Mouse (Mus musculus) MEL (cell line): ENCODE data around the gene Tmem132d. TPM values are rescaled to one million over a fixed set of nuclear protein-coding genes. Genes with fewer than 3 reads are reported as not detected.

ENCODE experiments used
- DNase-seq: peaks from one replicate; pipeline ENCODE4 v3.0.0; 2011; ENCODE audit warnings: low read depth, low spot score
- H3K27ac ChIP-seq: 2 replicates; pipeline ENCODE4 v1.5.1; 2012; ENCODE audit warnings: low read depth, mild to moderate bottlenecking, control low read depth, low read length, moderate library complexity; ENCODE audit not compliant: control insufficient read depth
- H3K27me3 ChIP-seq, 2 experiments: fragments of 150-350 bp in 1 of 2; sonication (generic) in 1 of 2; 2 replicates each; pipeline ENCODE4 v1.6.1; 2012; ENCODE audit warnings: low read length in 2 of 2, mild to moderate bottlenecking in 2 of 2, improper control_type of control experiment in 1 of 2, moderate library complexity in 1 of 2; ENCODE audit not compliant: insufficient read depth in 2 of 2, control insufficient read depth in 1 of 2
- H3K36me3 ChIP-seq, 2 experiments: 2 replicates each; pipeline ENCODE4 v1.6.1; 2012 to 2014; ENCODE audit warnings: low read length in 2 of 2, improper control_type of control experiment in 1 of 2, inconsistent platforms in 1 of 2, mild to moderate bottlenecking in 1 of 2; ENCODE audit not compliant: insufficient read depth in 2 of 2, control insufficient read depth in 1 of 2
- H3K4me1 ChIP-seq, 2 experiments: fragments of 150-350 bp in 1 of 2; sonication (generic) in 1 of 2; 2 replicates each; pipeline ENCODE4 v1.6.1; 2012; ENCODE audit warnings: low read length in 2 of 2, improper control_type of control experiment in 1 of 2, mild to moderate bottlenecking in 1 of 2; ENCODE audit not compliant: insufficient read depth in 2 of 2, control insufficient read depth in 1 of 2
- H3K4me3 ChIP-seq, 2 experiments: fragments of 150-350 bp in 1 of 2; sonication (generic) in 1 of 2; 2 replicates each; pipeline ENCODE4 v1.5.1; 2012; ENCODE audit warnings: low read depth in 2 of 2, low read length in 2 of 2, mild to moderate bottlenecking in 2 of 2, moderate library complexity in 2 of 2, control low read depth in 1 of 2, improper control_type of control experiment in 1 of 2; ENCODE audit not compliant: control insufficient read depth in 1 of 2, insufficient read depth in 1 of 2
- H3K79me2 ChIP-seq: 2 replicates; pipeline ENCODE4 v1.6.1; 2012; ENCODE audit warnings: mild to moderate bottlenecking, low read length, moderate library complexity; ENCODE audit not compliant: control insufficient read depth, poor library complexity, insufficient read depth
- H3K9ac ChIP-seq: 2 replicates; pipeline ENCODE4 v1.6.1; 2012; ENCODE audit warnings: low read depth, mild to moderate bottlenecking, control low read depth, low read length, moderate library complexity; ENCODE audit not compliant: control insufficient read depth, poor library complexity, severe bottlenecking
- H3K9me3 ChIP-seq: fragments of 150-350 bp; sonication (generic); replicated peaks from 2 replicates; pipeline ENCODE4 v1.6.1; 2012; ENCODE audit warnings: mild to moderate bottlenecking, low read length, improper control_type of control experiment, moderate library complexity; ENCODE audit not compliant: insufficient read depth
- BHLHE40 ChIP-seq: IDR thresholded peaks from 2 replicates; pipeline ENCODE4 v1.6.1; 2012; ENCODE audit warnings: low read depth, mild to moderate bottlenecking, inconsistent platforms, low read length, improper control_type of control experiment, borderline replicate concordance
- CHD2 ChIP-seq: IDR thresholded peaks from 2 replicates; pipeline ENCODE4 v1.6.1; 2011; ENCODE audit warnings: low read length, improper control_type of control experiment
- CTCF ChIP-seq, 3 experiments: IDR thresholded peaks in 2 of 3; conservative IDR thresholded peaks in 1 of 3; 2 replicates each; pipeline ENCODE4 v1.5.1; 2011 to 2012; ENCODE audit warnings: low read length in 3 of 3, low read depth in 2 of 3, mild to moderate bottlenecking in 2 of 3, improper control_type of control experiment in 1 of 3, inconsistent platforms in 1 of 3, mixed read lengths in 1 of 3, moderate library complexity in 1 of 3; ENCODE audit not compliant: control insufficient read depth in 1 of 3, insufficient read depth in 1 of 3, poor library complexity in 1 of 3, severe bottlenecking in 1 of 3
- E2F4 ChIP-seq: IDR thresholded peaks from 2 replicates; pipeline ENCODE4 v1.6.1; 2011; ENCODE audit warnings: low read depth, low read length, improper control_type of control experiment, borderline replicate concordance
- ELF1 ChIP-seq: IDR thresholded peaks from 2 replicates; pipeline ENCODE4 v1.6.1; 2014; ENCODE audit warnings: low read depth, mild to moderate bottlenecking, inconsistent platforms, low read length, improper control_type of control experiment, moderate library complexity
- EP300 ChIP-seq, 2 experiments: IDR thresholded peaks; 2 replicates each; pipeline ENCODE4 v1.6.1; 2011; ENCODE audit warnings: improper control_type of control experiment in 2 of 2, low read length in 2 of 2, low read depth in 1 of 2, mild to moderate bottlenecking in 1 of 2
- ETS1 ChIP-seq: IDR thresholded peaks from 2 replicates; pipeline ENCODE4 v1.6.1; 2012; ENCODE audit warnings: low read depth, mild to moderate bottlenecking, inconsistent platforms, low read length, improper control_type of control experiment, moderate library complexity
- GABPA ChIP-seq: IDR thresholded peaks from 2 replicates; pipeline ENCODE4 v1.6.1; 2012; ENCODE audit warnings: low read depth, mild to moderate bottlenecking, inconsistent platforms, low read length, improper control_type of control experiment, moderate library complexity
- HCFC1 ChIP-seq: IDR thresholded peaks from 2 replicates; pipeline ENCODE4 v1.6.1; 2012; ENCODE audit warnings: low read depth, mild to moderate bottlenecking, inconsistent platforms, low read length, improper control_type of control experiment, moderate library complexity
- JUND ChIP-seq: IDR thresholded peaks from 2 replicates; pipeline ENCODE4 v1.6.1; 2011; ENCODE audit warnings: low read depth, mild to moderate bottlenecking, improper control_type of control experiment, low read length
- MAFK ChIP-seq: IDR thresholded peaks from 2 replicates; pipeline ENCODE4 v1.6.1; 2011; ENCODE audit warnings: low read depth, mild to moderate bottlenecking, low read length, improper control_type of control experiment, borderline replicate concordance
- MAX ChIP-seq: IDR thresholded peaks from 2 replicates; pipeline ENCODE4 v1.6.1; 2011; ENCODE audit warnings: low read length, improper control_type of control experiment
- MYC ChIP-seq: IDR thresholded peaks from 2 replicates; pipeline ENCODE4 v1.6.1; 2011; ENCODE audit warnings: low read depth, mild to moderate bottlenecking, low read length, improper control_type of control experiment, moderate library complexity
- NRF1 ChIP-seq: IDR thresholded peaks from 2 replicates; pipeline ENCODE4 v1.6.1; 2014; ENCODE audit warnings: low read depth, mild to moderate bottlenecking, inconsistent platforms, low read length, improper control_type of control experiment, moderate library complexity; ENCODE audit not compliant: poor library complexity, insufficient read depth, severe bottlenecking
- POLR2A ChIP-seq, 2 experiments: IDR thresholded peaks; 2 replicates each; pipeline ENCODE4 v1.6.1; 2011 to 2012; ENCODE audit warnings: low read length in 2 of 2, mild to moderate bottlenecking in 2 of 2, control low read depth in 1 of 2, improper control_type of control experiment in 1 of 2, low read depth in 1 of 2, moderate library complexity in 1 of 2; ENCODE audit not compliant: control insufficient read depth in 1 of 2, insufficient read depth in 1 of 2, poor library complexity in 1 of 2
- RCOR1 ChIP-seq: IDR thresholded peaks from 2 replicates; pipeline ENCODE4 v1.6.1; 2012; ENCODE audit warnings: low read depth, mild to moderate bottlenecking, inconsistent platforms, low read length, improper control_type of control experiment
- SIN3A ChIP-seq: IDR thresholded peaks from 2 replicates; pipeline ENCODE4 v1.6.1; 2012; ENCODE audit warnings: low read length, improper control_type of control experiment, inconsistent platforms
- SMC3 ChIP-seq: IDR thresholded peaks from 2 replicates; pipeline ENCODE4 v1.6.1; 2011; ENCODE audit warnings: low read depth, low read length, improper control_type of control experiment
- TAL1 ChIP-seq: IDR thresholded peaks from 2 replicates; pipeline ENCODE4 v1.6.1; 2012; ENCODE audit warnings: mild to moderate bottlenecking, inconsistent platforms, low read length, moderate library complexity, mixed read lengths
- TCF12 ChIP-seq: IDR thresholded peaks from 2 replicates; pipeline ENCODE4 v1.6.1; 2014; ENCODE audit warnings: low read depth, mild to moderate bottlenecking, inconsistent platforms, low read length, improper control_type of control experiment, moderate library complexity
- USF1 ChIP-seq: IDR thresholded peaks from 2 replicates; pipeline ENCODE4 v1.6.1; 2014; ENCODE audit warnings: low read depth, mild to moderate bottlenecking, inconsistent platforms, low read length, improper control_type of control experiment, moderate library complexity
- USF2 ChIP-seq, 2 experiments: IDR thresholded peaks; 2 replicates each; pipeline ENCODE4 v1.6.1; 2011 to 2012; ENCODE audit warnings: improper control_type of control experiment in 2 of 2, low read length in 2 of 2, borderline replicate concordance in 1 of 2, inconsistent platforms in 1 of 2, low read depth in 1 of 2, mild to moderate bottlenecking in 1 of 2; ENCODE audit not compliant: insufficient read depth in 1 of 2
- ZMIZ1 ChIP-seq: IDR thresholded peaks from 2 replicates; pipeline ENCODE4 v1.6.1; 2012; ENCODE audit warnings: low read depth, mild to moderate bottlenecking, inconsistent platforms, low read length, improper control_type of control experiment, moderate library complexity
- ZNF384 ChIP-seq: IDR thresholded peaks from 2 replicates; pipeline ENCODE4 v1.6.1; 2012; ENCODE audit warnings: low read depth, mild to moderate bottlenecking, inconsistent platforms, low read length, improper control_type of control experiment
- polyA plus RNA-seq, 2 experiments: library from polyadenylated mRNA; stranded (reverse) in 1 of 2; unstranded in 1 of 2; fragments of >175 nt in 1 of 2; fragments of >200 nt in 1 of 2; gene quantifications; 2 replicates each; pipeline versions ENCODE4 v1.2.1 to v1.2.4; 2012; ENCODE audit warnings: low replicate concordance in 2 of 2, low read depth in 1 of 2; ENCODE audit not compliant: insufficient read length in 2 of 2, insufficient read depth in 1 of 2, missing spikeins in 1 of 2
- total RNA-seq: library from RNA; depleted of rRNA; stranded (reverse); fragments of 300-350 nt; gene quantifications from 2 replicates; pipeline ENCODE4 v1.2.3, GENCODE M21; 2012

The Tmem132d gene
- total and polyA plus RNA-seq, 3 experiments: not detected

DNA sequence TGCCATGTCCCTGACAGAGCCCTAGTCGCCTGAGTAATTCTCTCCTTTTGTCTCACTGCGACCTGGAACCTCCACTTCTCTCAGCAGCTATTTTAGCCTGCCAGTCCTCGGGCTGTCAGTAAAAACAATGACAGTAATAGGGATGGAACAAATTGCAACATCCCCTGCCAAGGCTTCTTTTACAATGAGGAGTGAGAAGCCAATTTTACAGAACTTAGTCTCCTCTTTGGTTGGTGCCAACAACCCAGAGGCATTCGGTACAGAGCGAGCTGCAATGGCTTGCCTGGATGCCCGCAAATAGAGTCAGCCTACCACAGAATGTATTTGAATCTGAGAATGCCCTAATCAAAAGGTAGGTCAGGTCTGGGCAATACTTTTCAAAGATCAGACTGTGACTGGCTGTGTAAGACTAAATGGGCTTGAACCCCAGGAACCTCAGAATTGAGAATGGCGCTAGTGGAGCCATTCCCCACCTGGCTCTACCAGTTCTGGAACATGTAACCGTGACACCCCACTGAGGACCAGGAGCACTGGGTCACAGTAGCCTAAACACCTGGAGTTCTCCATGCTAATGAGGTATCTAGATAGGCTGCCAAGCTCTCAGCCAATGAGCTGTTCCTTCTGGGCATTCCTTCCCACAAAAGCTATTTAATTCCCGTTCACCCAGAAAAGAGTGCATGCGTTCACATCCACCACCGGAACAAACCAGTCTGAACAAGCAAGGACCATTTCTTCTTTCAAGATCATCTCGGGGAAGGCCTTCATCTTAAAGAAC is 273.8 kb downstream of the Tmem132d start:
- no peak for DNase-seq
- H3K9me3 ChIP-seq: no peaks in the 10 kb centered on the region
- no peaks in the 10 kb centered on the region for H3K36me3 ChIP-seq
- H3K4me1 ChIP-seq: no peaks in the 10 kb centered on the region
- no peak overlapping the region for H3K9ac ChIP-seq
- TF ChIP-seq CHD2 (no peak), USF1 (no peak), JUND (no peak), GABPA (no peak), USF2 (IDR thresholded peaks at IDR 0.05; ENCODE audit: borderline replicate concordance in 1 of 2, insufficient read depth in 1 of 2, low read depth in 1 of 2, low read length in 2 of 2) (no peak), TCF12 (no peak), RCOR1 (no peak), E2F4 (no peak), NRF1 (no peak), SMC3 (no peak), ZMIZ1 (no peak), ETS1 (no peak), BHLHE40 (no peak), ELF1 (no peak), MAFK (no peak)
- H3K27me3 ChIP-seq: no peaks in the 10 kb centered on the region
- H3K4me3 ChIP-seq: no peak overlapping the region
- H3K27ac ChIP-seq: no peak overlapping the region
- no peaks in the 10 kb centered on the region for H3K79me2 ChIP-seq

DNA sequence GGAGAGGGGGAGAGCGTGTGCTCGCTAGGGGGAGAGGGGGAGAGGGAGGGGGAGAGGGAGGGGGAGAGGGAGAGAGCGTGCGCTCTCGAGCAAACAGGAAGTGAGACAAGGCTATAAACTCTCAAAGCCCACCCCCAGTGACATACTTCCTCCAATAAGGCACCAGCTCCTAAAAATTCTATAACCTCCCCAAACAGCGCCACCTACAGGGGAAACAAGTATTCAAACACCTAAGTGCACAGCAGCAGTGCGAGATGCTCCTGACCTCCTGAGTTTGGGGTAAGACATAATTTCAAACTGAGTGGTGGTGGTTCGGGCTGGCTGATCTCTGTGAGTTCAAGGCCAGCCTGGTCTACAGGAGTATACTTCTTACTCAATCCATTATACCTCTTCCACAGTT is 281.4 kb downstream of the Tmem132d start:
- no peak overlapping the region for H3K27ac ChIP-seq
- no peak for DNase-seq
- H3K9me3 ChIP-seq: no peaks in the 10 kb centered on the region
- H3K36me3 ChIP-seq: no peaks in the 10 kb centered on the region
- no peak overlapping the region for H3K9ac ChIP-seq
- H3K4me1 ChIP-seq: no peaks in the 10 kb centered on the region
- H3K27me3 ChIP-seq: no peaks in the 10 kb centered on the region
- no peaks in the 10 kb centered on the region for H3K79me2 ChIP-seq
- TF ChIP-seq TCF12 (no peak), MAFK (no peak), SIN3A (no peak), E2F4 (no peak), GABPA (no peak), BHLHE40 (no peak), USF2 (IDR thresholded peaks at IDR 0.05; ENCODE audit: borderline replicate concordance in 1 of 2, insufficient read depth in 1 of 2, low read depth in 1 of 2, low read length in 2 of 2) (no peak), MAX (no peak), EP300 (IDR thresholded peaks at IDR 0.05; ENCODE audit: low read depth in 1 of 2, low read length in 2 of 2) (no peak), MYC (no peak), POLR2A (IDR thresholded peaks at IDR 0.05; ENCODE audit: control insufficient read depth in 1 of 2, insufficient read depth in 1 of 2, low read depth in 1 of 2, low read length in 2 of 2, poor library complexity in 1 of 2) (no peak), HCFC1 (no peak), TAL1 (no peak), ZNF384 (no peak), CTCF (IDR thresholded peaks at IDR 0.05 in 2 of 3, conservative IDR thresholded peaks at IDR 0.05 in 1 of 3; ENCODE audit: control insufficient read depth in 1 of 3, insufficient read depth in 1 of 3, low read depth in 2 of 3, low read length in 3 of 3, poor library complexity in 1 of 3, severe bottlenecking in 1 of 3) (no peak), JUND (no peak)
- H3K4me3 ChIP-seq: no peak overlapping the region
